Comparison of ENCODE assay signal across 1 mouse cellular context in genomic region chr11:98336245-98337107, GRCm38 (mm10).
TF ChIP-seq lines count a peak whose summit lies in the region.

No protein-coding gene starts in this region.

TF ChIP-seq in CH12.LX, 34 proteins besides CTCF, POLR2A, EP300 and RAD21:
- TF ChIP-seq ELF1 (IDR thresholded peaks at IDR 0.05; ENCODE audit: low read depth, low read length) (no peak), UBTF (IDR thresholded peaks at IDR 0.05; ENCODE audit: low read depth, low read length) (no peak), USF2 (conservative IDR thresholded peaks at IDR 0.05; ENCODE audit: low read depth, low read length) (no peak), ZMIZ1 (IDR thresholded peaks at IDR 0.05; ENCODE audit: low read depth, low read length) (no peak), ZKSCAN1 (IDR thresholded peaks at IDR 0.05; ENCODE audit: borderline replicate concordance, low read depth, low read length) (no peak), TBP (conservative IDR thresholded peaks at IDR 0.05; ENCODE audit: low read depth, low read length) (no peak), USF1 (IDR thresholded peaks at IDR 0.05; ENCODE audit: low read depth, low read length) (no peak), PAX5 (IDR thresholded peaks at IDR 0.05; ENCODE audit: low read length) (no peak), JUN (IDR thresholded peaks at IDR 0.05; ENCODE audit: insufficient read depth, low read depth, low read length) (no peak), SMC3 (IDR thresholded peaks at IDR 0.05; ENCODE audit: low read depth, low read length) (no peak), GABPA (IDR thresholded peaks at IDR 0.05; ENCODE audit: insufficient replicate concordance, low read depth, low read length) (no peak), IRF4 (IDR thresholded peaks at IDR 0.05; ENCODE audit: low read depth, low read length) (no peak)
